Mouse (Mus musculus) heart, adult 2 months (tissue): ENCODE data around the gene Cdkn2b.

Experiments used
- CTCF ChIP-seq: fragments of 200-600 bp; IDR thresholded peaks from 2 replicates; pipeline ENCODE4 v1.8.1; 2022; ENCODE audit warnings: antibody characterized with exemption, mild to moderate bottlenecking, moderate library complexity
- POLR2A ChIP-seq: fragments of 200-500 bp; IDR thresholded peaks from 2 replicates; pipeline ENCODE4 v1.6.1; 2011; ENCODE audit warnings: mild to moderate bottlenecking, low read depth, low read length, control low read depth; ENCODE audit not compliant: insufficient read depth

DNA sequence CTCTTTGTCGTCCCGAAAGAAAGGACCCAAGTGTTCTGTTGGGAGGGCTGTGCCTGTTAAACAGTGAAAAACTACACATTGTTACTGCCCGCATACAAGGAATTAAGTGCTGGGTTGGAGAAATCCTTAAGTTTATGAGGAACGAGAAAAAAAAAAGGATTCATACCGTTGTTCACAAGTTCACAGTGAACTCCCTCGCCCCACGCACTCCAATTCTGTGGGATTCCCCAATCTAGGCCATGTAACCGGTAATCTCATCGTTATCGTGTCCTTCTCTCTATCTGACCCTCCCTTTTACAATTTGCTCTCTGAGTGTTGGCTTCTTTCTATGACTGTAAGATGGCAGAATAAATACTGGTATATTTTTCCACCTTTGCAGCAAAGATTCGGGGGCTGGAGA lies 843 bp downstream of the Cdkn2b start:
- TF ChIP-seq CTCF (no peak), POLR2A (no peak)
